Mouse (Mus musculus): ENCODE results near the gene Mmp28. TPM values are rescaled to one million over a fixed set of nuclear protein-coding genes. Genes with fewer than 3 reads are reported as not detected.

Mmp28 gene
- polyA plus RNA-seq, 1 experiment from 2014 or later = 0.47 TPM

- H3K27me3 ChIP-seq = no peaks in the 10 kb centered on the region
- H3K4me1 ChIP-seq (replicated peaks) = no peaks in the 10 kb centered on the region
- peaks cover 57% of the 10 kb centered on the region for H3K36me3 ChIP-seq
- no peak overlapping the region for H3K4me2 ChIP-seq
- H3K9me3 ChIP-seq (replicated peaks) = no peaks in the 10 kb centered on the region
- no peak overlapping the region for H3K9ac ChIP-seq
- DNase-seq = no peak
- 86% methylated on average over 7 of the region's 7 CpGs for WGBS (ENCODE audit: insufficient replicate concordance)
- no peak overlapping the region for H3K4me3 ChIP-seq (replicated peaks)
- no peak for ATAC-seq (ENCODE audit: low read depth)
- no peak overlapping the region for H3K27ac ChIP-seq
These were observed 65.2 kb downstream of the Mmp28 start for GRCm38 (mm10) chr11:83397626-83398025.

DNA sequence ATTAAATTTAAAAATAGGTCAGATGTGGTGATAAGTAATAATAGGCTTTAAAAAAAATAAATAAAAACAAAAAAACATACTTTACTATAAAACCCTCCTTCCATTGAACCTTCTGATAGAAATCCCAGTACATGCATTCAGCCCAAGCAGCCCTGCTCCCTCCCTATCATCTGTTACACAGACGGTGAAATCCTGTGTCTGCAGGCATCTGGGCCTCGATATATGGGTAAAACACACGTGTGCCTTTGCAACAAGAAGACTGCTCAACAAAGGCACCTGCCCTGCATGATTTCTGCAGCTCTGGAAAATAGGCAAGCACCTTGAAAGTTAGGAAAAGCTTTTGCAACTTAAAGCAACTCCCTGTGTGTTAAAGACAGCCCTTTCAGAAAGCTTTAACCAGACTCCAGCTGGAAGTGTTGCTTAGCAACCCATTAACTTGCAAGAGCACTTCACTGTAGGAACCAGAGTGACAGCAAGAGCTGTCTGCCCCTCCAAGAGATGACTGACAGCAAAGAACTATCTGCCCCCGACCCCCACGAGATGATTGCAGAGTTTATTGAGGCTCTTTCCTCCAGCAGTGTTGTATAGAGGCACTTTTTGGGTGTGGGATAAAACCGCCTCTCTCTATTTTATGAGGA is 68.0 kb downstream of the Mmp28 start:
- Histone ChIP-seq H3K4me3 (replicated peaks) (no peak overlapping the region), H3K36me3 (peaks cover 72% of the 10 kb centered on the region), H3K4me1 (replicated peaks) (no peaks in the 10 kb centered on the region), H3K9me3 (replicated peaks) (no peaks in the 10 kb centered on the region), H3K4me2 (no peak overlapping the region), H3K27me3 (no peaks in the 10 kb centered on the region), H3K9ac (no peak overlapping the region), H3K27ac (no peak overlapping the region)
- ATAC-seq (ENCODE audit: low read depth) = no peak
- WGBS (ENCODE audit: insufficient replicate concordance) = 61% methylated on average over 6 of the region's 6 CpGs
- no peak for DNase-seq

GRCm38 (mm10) chr11:83393062-83393461 is 69.8 kb downstream of the Mmp28 start:
- H3K27me3 ChIP-seq = no peaks in the 10 kb centered on the region
- no peak overlapping the region for H3K4me2 ChIP-seq
- no peak overlapping the region for H3K9ac ChIP-seq
- peaks cover 62% of the 10 kb centered on the region for H3K36me3 ChIP-seq
- no peaks in the 10 kb centered on the region for H3K9me3 ChIP-seq (replicated peaks)
- DNase-seq = no peak
- no peak overlapping the region for H3K4me3 ChIP-seq (replicated peaks)
- WGBS (ENCODE audit: insufficient replicate concordance) = 74% methylated on average over 4 of the region's 4 CpGs
- H3K27ac ChIP-seq = no peak overlapping the region
- ATAC-seq (ENCODE audit: low read depth) = no peak
- H3K4me1 ChIP-seq (replicated peaks) = no peaks in the 10 kb centered on the region

Other genes starting within 250 kb of the Mmp28 start
- 21.6 and 24.7 TPM in 2 replicates for gene Slfn14, start 176.3 kb downstream of the Mmp28 start, polyA plus RNA-seq (2015; fragmentation: Nextera tagmentation; extraction: Ambion mirVana)
- 19.3 and 25.5 TPM in 2 replicates for gene Ap2b1, start 164.0 kb downstream of the Mmp28 start, polyA plus RNA-seq (2015; fragmentation: Nextera tagmentation; extraction: Ambion mirVana)
- 5.5 and 7.7 TPM in 2 replicates for gene Pex12, start 160.5 kb downstream of the Mmp28 start, polyA plus RNA-seq (2015; fragmentation: Nextera tagmentation; extraction: Ambion mirVana)
- gene Rasl10b, start 53.9 kb downstream of the Mmp28 start, polyA plus RNA-seq (2015; fragmentation: Nextera tagmentation; extraction: Ambion mirVana) = 0.20 and 0.27 TPM in 2 replicates
- gene Gas2l2, start 33.6 kb downstream of the Mmp28 start, polyA plus RNA-seq (2015; fragmentation: Nextera tagmentation; extraction: Ambion mirVana) = not detected in 2 replicates
- gene 1700020L24Rik, start 25.4 kb downstream of the Mmp28 start, polyA plus RNA-seq (2015; fragmentation: Nextera tagmentation; extraction: Ambion mirVana) = 0.65 and 0.78 TPM in 2 replicates
- 4.7 and 5.4 TPM in 2 replicates for gene Taf15, start 10.0 kb upstream of the Mmp28 start, polyA plus RNA-seq (2015; fragmentation: Nextera tagmentation; extraction: Ambion mirVana)
- gene Heatr9, start 59.1 kb upstream of the Mmp28 start, polyA plus RNA-seq (2015; fragmentation: Nextera tagmentation; extraction: Ambion mirVana) = not detected in 2 replicates
- gene Ccl5, start 67.4 kb upstream of the Mmp28 start, polyA plus RNA-seq (2015; fragmentation: Nextera tagmentation; extraction: Ambion mirVana) = 0.21 and 0.30 TPM in 2 replicates
- gene Ccl9, start 115.6 kb upstream of the Mmp28 start, polyA plus RNA-seq (2015; fragmentation: Nextera tagmentation; extraction: Ambion mirVana) = 16.5 and 16.8 TPM in 2 replicates
- gene Ccl6, start 130.0 kb upstream of the Mmp28 start, polyA plus RNA-seq (2015; fragmentation: Nextera tagmentation; extraction: Ambion mirVana) = 8.5 and 8.8 TPM in 2 replicates
- gene Rpl9-ps1, start 182.6 kb upstream of the Mmp28 start, polyA plus RNA-seq (2015; fragmentation: Nextera tagmentation; extraction: Ambion mirVana) = not detected in 2 replicates
- gene Ccl3, start 186.3 kb upstream of the Mmp28 start, polyA plus RNA-seq (2015; fragmentation: Nextera tagmentation; extraction: Ambion mirVana) = 0.79 and 0.92 TPM in 2 replicates
- gene Ccl4, start 199.5 kb upstream of the Mmp28 start, polyA plus RNA-seq (2015; fragmentation: Nextera tagmentation; extraction: Ambion mirVana) = 0.46 and 0.74 TPM in 2 replicates
- gene Wfdc17, start 240.9 kb upstream of the Mmp28 start, polyA plus RNA-seq (2015; fragmentation: Nextera tagmentation; extraction: Ambion mirVana) = 5.8 and 8.0 TPM in 2 replicates
- not detected in 2 replicates for gene Wfdc18, start 245.9 kb upstream of the Mmp28 start, polyA plus RNA-seq (2015; fragmentation: Nextera tagmentation; extraction: Ambion mirVana)